Mouse (Mus musculus) heart, postnatal 4 days (tissue): Measurements from ENCODE around the gene Jmjd6. TPM values are rescaled to one million over a fixed set of nuclear protein-coding genes. Genes with fewer than 3 reads are reported as not detected.

Experiments used
- DNase-seq: peaks from one replicate; pipeline ENCODE4 v3.0.0; 2021
- total RNA-seq, 2 experiments: library from RNA; stranded (reverse); gene quantifications; 2 replicates each; pipeline ENCODE4 v1.2.3; 2021

Jmjd6 gene
- total RNA-seq, 2 experiments from 2014 or later, result 41.2 to 43.3 TPM

GRCm38 (mm10) chr11:116823255-116823654 is 20.0 kb downstream of the Jmjd6 start:
- no peak for DNase-seq

GRCm38 (mm10) chr11:116822626-116823025 is 20.6 kb downstream of the Jmjd6 start:
- DNase-seq, result no peak

- DNase-seq, result no peak
Measured at GRCm38 (mm10) chr11:116822215-116822614, 21.0 kb downstream of the Jmjd6 start.

GRCm38 (mm10) chr11:116821057-116821940 is 21.9 kb downstream of the Jmjd6 start:
- peak; percentile 53 for DNase-seq

GRCm38 (mm10) chr11:116819932-116820593 is 23.2 kb downstream of the Jmjd6 start:
- DNase-seq, result peak; percentile 54

GRCm38 (mm10) chr11:116818722-116819121 is 24.5 kb downstream of the Jmjd6 start:
- no peak for DNase-seq

GRCm38 (mm10) chr11:116817567-116817966 is 25.7 kb downstream of the Jmjd6 start:
- no peak for DNase-seq

GRCm38 (mm10) chr11:116816769-116817168 is 26.5 kb downstream of the Jmjd6 start:
- peak; percentile 56 for DNase-seq

- DNase-seq, result no peak
Measured at GRCm38 (mm10) chr11:116814884-116815415, 28.3 kb downstream of the Jmjd6 start.

GRCm38 (mm10) chr11:116814076-116814883 is 29.0 kb downstream of the Jmjd6 start:
- DNase-seq, result peak; percentile 82

- DNase-seq, result no peak
Measured at GRCm38 (mm10) chr11:116813610-116814009, 29.6 kb downstream of the Jmjd6 start.

GRCm38 (mm10) chr11:116812793-116813529 is 30.3 kb downstream of the Jmjd6 start:
- DNase-seq, result peak; percentile 70

GRCm38 (mm10) chr11:116810983-116811901 is 32.0 kb downstream of the Jmjd6 start:
- peak; percentile 70 for DNase-seq

- DNase-seq, result no peak
Measured at GRCm38 (mm10) chr11:116810528-116810927, 32.7 kb downstream of the Jmjd6 start.

- DNase-seq, result no peak
Measured at GRCm38 (mm10) chr11:116809520-116809919, 33.7 kb downstream of the Jmjd6 start.

GRCm38 (mm10) chr11:116808811-116809395 is 34.3 kb downstream of the Jmjd6 start:
- no peak for DNase-seq

- DNase-seq, result peak; percentile 92
Measured at GRCm38 (mm10) chr11:116807938-116808606, 35.2 kb downstream of the Jmjd6 start.

GRCm38 (mm10) chr11:116807526-116807925 is 35.7 kb downstream of the Jmjd6 start:
- DNase-seq, result no peak

GRCm38 (mm10) chr11:116807116-116807515 is 36.1 kb downstream of the Jmjd6 start:
- no peak for DNase-seq
